ENCODE assay signal across 8 mouse cellular contexts in the genomic region with DNA sequence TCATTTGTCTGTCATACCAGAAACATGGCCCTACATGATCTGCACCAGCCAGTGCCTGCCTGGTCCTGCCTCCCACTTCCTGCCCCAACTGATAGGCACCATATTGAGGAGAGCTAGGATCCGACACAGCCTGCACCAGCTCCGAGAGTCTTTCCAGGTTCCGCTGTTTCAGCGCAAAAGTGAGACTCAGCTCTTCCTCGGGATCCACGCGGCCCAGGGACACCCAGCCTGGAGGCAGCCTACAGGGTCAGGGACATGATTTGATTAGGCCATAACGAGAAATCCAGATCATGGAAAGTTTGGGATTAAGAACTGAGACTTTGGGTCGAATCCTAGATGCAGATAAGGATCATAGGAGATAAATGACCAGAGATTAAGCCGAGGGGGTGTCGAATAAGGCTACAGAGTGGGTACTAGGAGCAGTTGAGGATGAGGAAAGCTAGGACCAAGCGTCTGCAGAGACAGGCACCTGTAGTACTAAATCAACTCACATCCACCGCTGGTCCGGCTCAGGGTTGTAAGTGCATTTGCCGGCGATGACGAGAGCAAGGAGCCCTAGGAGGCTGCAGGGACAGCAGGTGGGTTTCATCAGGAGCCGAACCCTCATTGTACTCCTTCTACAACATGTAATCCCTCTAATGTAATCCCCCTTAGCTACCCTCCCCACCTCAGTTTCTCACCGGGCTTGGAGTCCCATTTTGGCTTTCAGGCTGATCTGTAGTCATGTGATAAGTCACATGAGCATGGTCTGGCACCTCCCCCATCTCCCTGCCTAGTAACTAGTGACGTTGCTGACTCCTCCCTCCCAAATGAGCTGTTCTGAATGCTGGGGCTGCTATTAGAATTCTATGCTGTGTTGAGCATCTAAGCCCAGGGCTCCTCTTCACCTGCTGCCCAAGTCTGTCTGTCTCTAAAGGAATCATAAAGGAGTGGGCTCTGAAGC. TPM values are rescaled to one million over a fixed set of nuclear protein-coding genes. Genes with fewer than 3 reads are reported as not detected.
DNase-seq lines count a peak whose midpoint lies in the region; ATAC-seq lines count a peak whose summit lies in the region.

Gene Tpp1 (minus strand): TSS at position 745 of the 943 bp plus-strand sequence.

- WGBS in hindbrain, embryonic 11.5 days: 26% methylated on average over 20 of the region's 20 CpGs

- H3K4me2 ChIP-seq in hindbrain, embryonic 11.5 days (replicated peaks; ENCODE audit: low read depth, low read length): peak within 1 kb of the TSS; percentile 60

- peak within 1 kb of the TSS; percentile 71 for H3K9ac ChIP-seq in hindbrain, embryonic 11.5 days (ENCODE audit: low read depth, low read length)

- H3K4me1 ChIP-seq in hindbrain, embryonic 11.5 days (replicated peaks; ENCODE audit: control insufficient read depth, insufficient read depth, low read length): no peaks in the 10 kb centered on the region

- peak within 1 kb of the TSS; percentile 47 for H3K4me3 ChIP-seq in hindbrain, embryonic 11.5 days (ENCODE audit: low read depth, low read length)

- ATAC-seq in hindbrain, embryonic 11.5 days (ENCODE audit: low FRiP score): peak; percentile 94

- peaks cover 2% of the 10 kb centered on the region; the same call in 1 of the 2 replicates for H3K36me3 ChIP-seq in hindbrain, embryonic 11.5 days (ENCODE audit: control insufficient read depth, insufficient read depth, low read length)

- no peaks in the 10 kb centered on the region for H3K9me3 ChIP-seq in hindbrain, embryonic 11.5 days (ENCODE audit: control insufficient read depth, low read length)

- H3K27me3 ChIP-seq in hindbrain, embryonic 11.5 days (ENCODE audit: control insufficient read depth, insufficient read depth, low read length): no peaks in the 10 kb centered on the region

- peak; percentile 93 for DNase-seq in MN1 (ENCODE audit: low spot score)
- peak; percentile 99 for DNase-seq in cerebellum, adult 9-10 months
- peak; percentile 96 to 97 for DNase-seq in frontal cortex, adult 2 months (ENCODE audit: extremely low spot score in 1 of 2, low spot score in 1 of 2)
- peak; percentile 93 for DNase-seq in hindbrain, embryonic 11.5 days (ENCODE audit: low spot score)
- DNase-seq in layer of hippocampus, postnatal 10 days (ENCODE audit: low spot score in 2 of 2): peak; percentile 91 to 92
- peak; percentile 97 for DNase-seq in lung, postnatal 10 days
- DNase-seq in ovary, postnatal 36 days (ENCODE audit: low spot score): peak; percentile 83
- DNase-seq in thymus, postnatal 25 days: peak; percentile 92

- no peak within 1 kb of the TSS for H3K27ac ChIP-seq in hindbrain, embryonic 11.5 days (ENCODE audit: low read depth, low read length)

RNA-seq across cellular contexts. Expression of gene Tpp1, which starts in this region (rescaled TPM):
- 97.5 and 98.8 TPM in 2 replicates for polyA plus RNA-seq in frontal cortex, adult 2 months (2012; rRNA removed)
- 43.3 and 51.5 TPM in 2 replicates for polyA plus RNA-seq in hindbrain, embryonic 11.5 days (2014; fragmentation: Nextera tagmentation; extraction: Ambion mirVana)
- 10 to 100 TPM; 31.6 to 38.3 TPM for total RNA-seq in layer of hippocampus, postnatal 10 days (2021)
